Mouse (Mus musculus): ENCODE measurements around the gene Hoxa10. TPM values are rescaled to one million over a fixed set of nuclear protein-coding genes. Genes with fewer than 3 reads are reported as not detected.

Hoxa10 gene
- total RNA-seq, 1 experiment, result 0.80 TPM

DNA sequence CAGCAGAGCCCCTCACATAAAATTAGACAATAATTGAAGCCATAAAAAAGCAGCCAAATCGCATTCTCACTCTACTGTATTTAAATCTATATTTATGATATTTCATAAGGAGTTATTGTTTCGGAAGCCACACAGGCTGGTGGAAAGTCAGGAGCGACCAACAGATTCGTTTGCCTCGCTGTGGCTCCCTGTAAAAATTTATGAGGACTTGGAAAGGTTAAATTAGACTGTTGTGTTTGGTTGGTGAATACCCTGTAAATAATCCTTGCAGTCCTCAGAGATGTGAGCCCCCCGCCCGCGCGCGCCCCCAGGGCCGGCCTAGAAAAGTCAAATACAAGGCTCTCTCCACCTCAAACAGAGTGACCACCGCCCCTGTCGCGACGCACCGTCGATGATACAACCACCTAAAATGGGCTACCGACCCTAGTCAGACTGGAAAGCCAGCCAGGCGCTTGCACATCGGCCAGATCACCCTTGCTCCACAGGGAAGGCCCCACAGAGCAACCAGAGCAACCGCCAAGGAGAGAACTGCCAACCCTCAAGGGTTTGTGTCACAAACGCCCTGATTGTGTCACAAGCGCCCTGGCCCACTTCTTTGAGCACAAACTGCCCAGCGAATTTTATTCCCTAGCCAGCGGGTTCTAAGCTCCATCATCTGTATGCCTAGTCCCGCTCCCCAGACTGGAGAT lies 13.9 kb downstream of the Hoxa10 start:
- in situ Hi-C loops (cut with MboI; ENCODE audit: low sequenced_read_pairs in 2 of 2, unreplicated experiment in 2 of 2), result loop anchor here (10.0 kb wide), 3 partner anchors 62 to 1052 kb away; partner anchors contain the start of gene Hoxa2 (in 2 of the 2)
- DNase-seq (ENCODE audit: low read depth, low spot score), result no peak
- no peak for TF ChIP-seq ZC3H11A (IDR thresholded peaks at IDR 0.05; ENCODE audit: borderline replicate concordance, low read depth, low read length)
- no peak for TF ChIP-seq CHD2 (IDR thresholded peaks at IDR 0.05; ENCODE audit: low read depth, low read length)
- TF ChIP-seq HCFC1 (IDR thresholded peaks at IDR 0.05; ENCODE audit: borderline replicate concordance, insufficient read depth, low read length), result no peak
- no peak for TF ChIP-seq MAFK (IDR thresholded peaks at IDR 0.05; ENCODE audit: insufficient read depth, low read depth, low read length)
- TF ChIP-seq ZNF384 (IDR thresholded peaks at IDR 0.05; ENCODE audit: low read depth, low read length), result no peak
- Histone ChIP-seq H3K27ac (ENCODE audit: insufficient read depth, low read depth, low read length, poor library complexity, severe bottlenecking) (no peak overlapping the region), H3K4me1 (ENCODE audit: control insufficient read depth in 2 of 2, insufficient read depth in 2 of 2, low read length in 2 of 2, poor library complexity in 1 of 2) (peaks cover 0 to 7% of the 10 kb centered on the region in 2 experiments; a peak in 1 of 4 replicates), H3K36me3 (ENCODE audit: control insufficient read depth, insufficient read depth, low read length, poor library complexity, severe bottlenecking) (no peaks in the 10 kb centered on the region), H3K9me3 (ENCODE audit: control insufficient read depth, insufficient read depth, low read depth, low read length) (no peaks in the 10 kb centered on the region), H3K4me3 (ENCODE audit: insufficient read depth in 1 of 2, low read depth in 1 of 2, low read length in 2 of 2, poor library complexity in 1 of 2, severe bottlenecking in 1 of 2) (no peak overlapping the region), H3K9ac (ENCODE audit: insufficient read depth, low read depth, low read length, poor library complexity, severe bottlenecking) (no peak overlapping the region)

GRCm38 (mm10) chr6:52225612-52226568 lies 14.8 kb downstream of the Hoxa10 start:
- TF ChIP-seq MAFK (IDR thresholded peaks at IDR 0.05; ENCODE audit: insufficient read depth, low read depth, low read length), result no peak
- no peak for TF ChIP-seq CHD2 (IDR thresholded peaks at IDR 0.05; ENCODE audit: low read depth, low read length)
- no peak for TF ChIP-seq ZC3H11A (IDR thresholded peaks at IDR 0.05; ENCODE audit: borderline replicate concordance, low read depth, low read length)
- TF ChIP-seq ZNF384 (IDR thresholded peaks at IDR 0.05; ENCODE audit: low read depth, low read length), result no peak
- TF ChIP-seq HCFC1 (IDR thresholded peaks at IDR 0.05; ENCODE audit: borderline replicate concordance, insufficient read depth, low read length), result no peak
- Histone ChIP-seq H3K27ac (ENCODE audit: insufficient read depth, low read depth, low read length, poor library complexity, severe bottlenecking) (no peak overlapping the region), H3K9ac (ENCODE audit: insufficient read depth, low read depth, low read length, poor library complexity, severe bottlenecking) (no peak overlapping the region), H3K4me3 (ENCODE audit: insufficient read depth in 1 of 2, low read depth in 1 of 2, low read length in 2 of 2, poor library complexity in 1 of 2, severe bottlenecking in 1 of 2) (peak overlapping the region; percentile 27; a peak in 3 of 4 replicates), H3K4me1 (ENCODE audit: control insufficient read depth in 2 of 2, insufficient read depth in 2 of 2, low read length in 2 of 2, poor library complexity in 1 of 2) (peaks cover 0 to 10% of the 10 kb centered on the region in 2 experiments; a peak in 1 of 4 replicates), H3K9me3 (ENCODE audit: control insufficient read depth, insufficient read depth, low read depth, low read length) (no peaks in the 10 kb centered on the region), H3K36me3 (ENCODE audit: control insufficient read depth, insufficient read depth, low read length, poor library complexity, severe bottlenecking) (no peaks in the 10 kb centered on the region)
- no peak for DNase-seq (ENCODE audit: low read depth, low spot score)
- in situ Hi-C loops (cut with MboI; ENCODE audit: low sequenced_read_pairs in 2 of 2, unreplicated experiment in 2 of 2), result loop anchor here (10.0 kb wide), 3 partner anchors 61 to 1051 kb away; partner anchors contain the start of gene Hoxa2 (in 2 of the 2)

- TF ChIP-seq HCFC1 (IDR thresholded peaks at IDR 0.05; ENCODE audit: borderline replicate concordance, insufficient read depth, low read length), result no peak
- TF ChIP-seq CHD2 (IDR thresholded peaks at IDR 0.05; ENCODE audit: low read depth, low read length), result no peak
- TF ChIP-seq ZC3H11A (IDR thresholded peaks at IDR 0.05; ENCODE audit: borderline replicate concordance, low read depth, low read length), result no peak
- no peak for TF ChIP-seq MAFK (IDR thresholded peaks at IDR 0.05; ENCODE audit: insufficient read depth, low read depth, low read length)
- no peak for TF ChIP-seq ZNF384 (IDR thresholded peaks at IDR 0.05; ENCODE audit: low read depth, low read length)
- H3K9ac ChIP-seq (ENCODE audit: insufficient read depth, low read depth, low read length, poor library complexity, severe bottlenecking), result no peak overlapping the region
- DNase-seq (ENCODE audit: low read depth, low spot score), result no peak
- H3K4me1 ChIP-seq (ENCODE audit: control insufficient read depth in 2 of 2, insufficient read depth in 2 of 2, low read length in 2 of 2, poor library complexity in 1 of 2), result peaks cover 0 to 9% of the 10 kb centered on the region in 2 experiments; a peak in 1 of 4 replicates
- no peak overlapping the region for H3K27ac ChIP-seq (ENCODE audit: insufficient read depth, low read depth, low read length, poor library complexity, severe bottlenecking)
- H3K4me3 ChIP-seq (ENCODE audit: insufficient read depth in 1 of 2, low read depth in 1 of 2, low read length in 2 of 2, poor library complexity in 1 of 2, severe bottlenecking in 1 of 2), result peak overlapping the region in 1 of 2 experiments; percentile 27; a peak in 1 of 4 replicates
- no peaks in the 10 kb centered on the region for H3K9me3 ChIP-seq (ENCODE audit: control insufficient read depth, insufficient read depth, low read depth, low read length)
- in situ Hi-C loops (cut with MboI; ENCODE audit: low sequenced_read_pairs in 2 of 2, unreplicated experiment in 2 of 2), result loop anchor here (10.0 to 25.0 kb wide), 4 partner anchors 60 to 1050 kb away; partner anchors contain the start of gene Hoxa2 (in 2 of the 2)
- no peaks in the 10 kb centered on the region for H3K36me3 ChIP-seq (ENCODE audit: control insufficient read depth, insufficient read depth, low read length, poor library complexity, severe bottlenecking)
Observed at GRCm38 (mm10) chr6:52224895-52225611, 15.6 kb downstream of the Hoxa10 start.
